Mouse (Mus musculus) spleen, adult 2 months (tissue): ENCODE measurements around the gene Myh9. TPM values are rescaled to one million over a fixed set of nuclear protein-coding genes. Genes with fewer than 3 reads are reported as not detected.

Experiments used
- DNase-seq, 2 experiments: peaks; one replicate each; pipeline versions ENCODE4 v3.0.0 to v3.0.0-alpha.2; 2012 to 2021; ENCODE audit warnings: low spot score in 2 of 2, low read depth in 1 of 2
- H3K27ac ChIP-seq: fragments of 200-500 bp; 2 replicates; pipeline ENCODE4 v1.5.1; 2012; ENCODE audit warnings: low read length, inconsistent platforms; ENCODE audit not compliant: insufficient read depth
- H3K27me3 ChIP-seq: fragments of 200-500 bp; 2 replicates; pipeline ENCODE4 v1.6.1; 2012; ENCODE audit warnings: mild to moderate bottlenecking, moderate library complexity, low read length, inconsistent platforms; ENCODE audit not compliant: control insufficient read depth, insufficient read depth
- H3K36me3 ChIP-seq: fragments of 200-500 bp; 2 replicates; pipeline ENCODE4 v1.6.1; 2012; ENCODE audit warnings: mild to moderate bottlenecking, low read length, inconsistent platforms; ENCODE audit not compliant: control insufficient read depth, insufficient read depth
- H3K4me1 ChIP-seq: fragments of 200-500 bp; 2 replicates; pipeline ENCODE4 v1.6.1; 2011; ENCODE audit warnings: inconsistent platforms; ENCODE audit not compliant: control insufficient read depth, insufficient read depth, insufficient read length
- H3K4me3 ChIP-seq: fragments of 200-500 bp; 2 replicates; pipeline ENCODE4 v1.5.1; 2011; ENCODE audit warnings: mild to moderate bottlenecking, inconsistent platforms; ENCODE audit not compliant: insufficient read depth, insufficient read length; ENCODE audit errors: extremely low read depth
- CTCF ChIP-seq: fragments of 200-500 bp; IDR thresholded peaks from 2 replicates; pipeline ENCODE4 v1.5.1; 2011; ENCODE audit warnings: mild to moderate bottlenecking, inconsistent platforms; ENCODE audit not compliant: insufficient read depth, insufficient read length, insufficient replicate concordance; ENCODE audit errors: extremely low read depth
- POLR2A ChIP-seq: fragments of 200-500 bp; IDR thresholded peaks from 2 replicates; pipeline ENCODE4 v1.6.1; 2011; ENCODE audit warnings: low read depth, low read length, inconsistent platforms
- WGBS: fragments of 180-500 bp; shearing (Covaris S2); methylation state at CpG from one replicate; pipeline ENCODE4 v1.1.7; 2018; 5-methylcytosine and 5-hydroxymethylcytosine counted together
- polyA plus RNA-seq: library from polyadenylated mRNA; depleted of rRNA; stranded (reverse); fragments of >200 nt; gene quantifications from 2 replicates; pipeline ENCODE4 v1.2.3, GENCODE M21; 2012

The Myh9 gene
- polyA plus RNA-seq, 1 experiment, result 138 TPM

DNA sequence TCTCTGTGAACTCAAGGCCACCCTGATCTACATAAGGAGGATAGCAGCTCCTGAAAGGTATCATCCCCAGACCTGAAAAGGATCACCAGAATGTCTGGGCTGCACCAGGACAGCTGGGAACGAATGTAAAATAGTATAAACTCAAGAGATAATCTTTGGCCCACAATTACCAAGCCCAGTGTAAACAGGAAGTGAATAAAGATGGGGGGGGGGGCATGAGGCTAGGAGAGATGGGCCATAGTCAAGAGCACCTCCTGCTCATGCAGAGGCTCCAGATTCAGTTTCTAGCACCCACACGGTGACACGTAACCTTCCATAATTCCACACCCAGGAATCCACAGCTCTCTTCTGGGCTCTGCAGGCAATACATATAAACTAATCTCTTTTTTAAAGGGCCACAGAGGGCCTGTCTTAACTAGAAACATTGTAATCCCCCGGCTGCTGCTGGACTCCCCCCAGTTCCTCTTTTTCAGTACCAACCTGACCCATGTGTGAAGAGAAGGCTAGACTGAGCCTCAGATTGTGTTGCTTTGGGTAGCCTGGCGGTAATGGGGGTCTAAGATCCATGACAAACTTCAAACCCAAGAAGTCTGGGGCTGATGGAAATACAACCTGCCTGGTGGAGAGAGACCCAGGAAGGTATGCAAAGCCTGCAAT lies 11.4 kb downstream of the Myh9 start:
- H3K27ac ChIP-seq, result peak overlapping the region; percentile 85
- peaks cover 9% of the 10 kb centered on the region for H3K36me3 ChIP-seq
- H3K27me3 ChIP-seq, result no peaks in the 10 kb centered on the region
- no peak for TF ChIP-seq CTCF
- no peak for TF ChIP-seq POLR2A
- 21% methylated on average over 5 of the region's 5 CpGs for WGBS
- peaks cover 61% of the 10 kb centered on the region for H3K4me1 ChIP-seq
- no peak overlapping the region for H3K4me3 ChIP-seq
- DNase-seq, result no peak

DNA sequence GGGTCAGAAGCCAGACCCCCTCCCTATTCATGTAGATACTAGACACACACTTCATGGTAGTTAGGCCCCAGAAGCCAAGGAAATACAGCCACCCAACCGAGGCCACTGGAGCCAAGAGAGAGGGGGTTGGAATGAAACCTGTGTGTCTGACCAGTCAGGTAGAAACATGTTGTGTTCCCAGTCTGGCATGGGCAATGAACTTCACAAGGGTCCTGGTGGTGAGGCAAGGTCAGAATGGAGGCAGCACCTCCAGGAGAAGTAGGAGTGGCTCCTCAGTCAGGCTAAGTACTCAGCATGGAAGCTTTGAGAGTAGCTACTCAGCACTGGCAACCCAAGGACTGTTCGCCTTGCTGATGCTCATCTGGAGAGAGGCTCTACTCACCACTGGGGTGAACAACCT lies 12.4 kb downstream of the Myh9 start:
- no peak for TF ChIP-seq POLR2A
- no peak for TF ChIP-seq CTCF
- H3K27me3 ChIP-seq, result no peaks in the 10 kb centered on the region
- H3K4me1 ChIP-seq, result peaks cover 57% of the 10 kb centered on the region
- H3K36me3 ChIP-seq, result peaks cover 11% of the 10 kb centered on the region
- H3K27ac ChIP-seq, result peak overlapping the region; percentile 10
- WGBS, result 64% methylated on average over 2 of the region's 2 CpGs
- H3K4me3 ChIP-seq, result no peak overlapping the region
- DNase-seq, result no peak

DNA sequence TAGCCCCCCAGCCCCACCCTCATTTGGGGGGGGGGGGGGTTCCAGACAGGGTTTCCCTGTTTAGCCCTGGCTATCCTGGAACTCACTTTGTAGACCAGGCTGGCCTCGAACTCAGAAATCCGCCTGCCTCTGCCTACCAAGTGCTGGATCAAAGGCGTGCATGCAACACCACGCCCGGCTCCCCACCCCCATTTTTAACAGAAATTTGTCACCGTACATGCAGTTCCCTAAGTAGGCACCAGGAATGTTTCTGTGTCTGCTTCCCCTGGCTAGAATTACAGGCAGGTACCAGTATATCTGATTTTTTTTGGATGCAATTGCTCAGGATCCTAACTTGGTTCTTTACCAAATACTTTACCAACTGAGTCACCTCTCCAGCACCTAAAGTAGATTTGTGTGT lies 13.1 kb downstream of the Myh9 start:
- Histone ChIP-seq H3K4me1 (peaks cover 54% of the 10 kb centered on the region), H3K36me3 (peaks cover 12% of the 10 kb centered on the region), H3K27me3 (no peaks in the 10 kb centered on the region), H3K4me3 (no peak overlapping the region), H3K27ac (no peak overlapping the region)
- 92% methylated on average over 6 of the region's 6 CpGs for WGBS
- DNase-seq, result no peak
- no peak for TF ChIP-seq POLR2A
- TF ChIP-seq CTCF, result no peak

DNA sequence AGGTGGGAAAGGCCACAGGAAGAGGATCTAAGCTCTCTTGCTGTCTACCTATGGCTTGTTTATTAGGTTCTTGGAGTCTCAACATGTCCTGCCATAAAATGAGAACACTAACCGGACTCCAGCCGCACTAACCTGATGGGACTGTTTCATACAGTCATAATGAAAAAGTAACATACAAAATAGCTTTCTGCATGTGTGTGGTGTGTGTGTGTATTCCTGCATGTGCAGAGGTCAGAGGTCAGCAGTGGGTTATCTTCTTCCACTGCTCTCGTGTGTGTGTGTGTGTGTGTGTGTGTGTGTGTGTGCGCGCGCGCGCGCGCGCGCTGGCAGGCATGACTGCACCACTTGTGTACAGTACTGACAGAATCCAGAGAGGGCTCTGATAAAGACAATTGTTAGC lies 13.7 kb downstream of the Myh9 start:
- WGBS, result 93% methylated on average over 12 of the region's 12 CpGs
- H3K4me3 ChIP-seq, result no peak overlapping the region

DNA sequence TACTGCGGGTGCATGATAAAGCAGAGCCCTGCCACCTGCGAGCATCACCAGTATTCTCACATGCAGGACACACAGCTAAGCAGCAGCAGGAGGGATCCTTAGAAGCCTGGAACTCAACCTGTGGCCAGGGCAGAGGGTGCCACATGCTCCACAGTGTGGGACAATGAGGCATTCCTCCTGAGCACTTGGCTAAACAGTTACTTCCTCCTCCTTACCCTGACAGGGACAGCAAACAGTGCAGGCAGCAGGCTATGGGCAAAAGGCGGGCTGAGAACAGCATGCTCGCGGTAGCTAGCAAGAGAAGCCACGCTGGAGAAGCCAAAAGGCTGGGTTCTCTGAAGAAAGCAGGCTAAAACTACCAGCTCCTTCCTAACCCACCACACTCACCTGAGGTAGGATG lies 14.2 kb downstream of the Myh9 start:
- H3K36me3 ChIP-seq, result peaks cover 15% of the 10 kb centered on the region
- WGBS, result 48% methylated on average over 6 of the region's 6 CpGs
- H3K4me3 ChIP-seq, result no peak overlapping the region
- no peak for DNase-seq
- no peaks in the 10 kb centered on the region for H3K27me3 ChIP-seq
- H3K27ac ChIP-seq, result peak overlapping the region; percentile 6; the same call in 1 of the 2 replicates
- TF ChIP-seq CTCF (no peak), POLR2A (no peak)
- H3K4me1 ChIP-seq, result peaks cover 54% of the 10 kb centered on the region

More for the DNA sequence above, 13.7 kb downstream of the Myh9 start:
- Histone ChIP-seq H3K36me3 (peaks cover 15% of the 10 kb centered on the region), H3K27ac (peak overlapping the region; percentile 6; the same call in 1 of the 2 replicates), H3K27me3 (no peaks in the 10 kb centered on the region), H3K4me1 (peaks cover 54% of the 10 kb centered on the region)
- no peak for DNase-seq
- no peak for TF ChIP-seq POLR2A
- TF ChIP-seq CTCF, result no peak

DNA sequence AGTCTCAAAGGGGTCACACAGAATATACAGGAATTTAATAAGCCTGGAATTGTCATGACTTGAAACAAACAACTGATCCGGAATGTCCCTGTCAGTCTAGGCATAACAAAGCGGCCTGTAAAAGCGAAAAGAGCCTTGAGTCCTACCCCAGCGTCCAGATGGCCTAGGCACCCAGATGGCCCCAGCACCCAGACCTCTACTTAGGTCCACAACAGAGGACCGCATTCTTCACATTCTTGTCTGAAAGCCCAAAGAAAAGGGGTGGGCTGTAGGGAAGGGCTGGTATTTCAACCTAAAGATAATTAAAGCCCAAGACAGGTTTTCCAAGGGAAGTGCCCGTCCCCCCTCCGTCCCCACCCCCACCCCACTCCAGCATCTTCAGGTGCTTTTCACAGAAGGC lies 14.6 kb downstream of the Myh9 start:
- peaks cover 53% of the 10 kb centered on the region for H3K4me1 ChIP-seq

DNA sequence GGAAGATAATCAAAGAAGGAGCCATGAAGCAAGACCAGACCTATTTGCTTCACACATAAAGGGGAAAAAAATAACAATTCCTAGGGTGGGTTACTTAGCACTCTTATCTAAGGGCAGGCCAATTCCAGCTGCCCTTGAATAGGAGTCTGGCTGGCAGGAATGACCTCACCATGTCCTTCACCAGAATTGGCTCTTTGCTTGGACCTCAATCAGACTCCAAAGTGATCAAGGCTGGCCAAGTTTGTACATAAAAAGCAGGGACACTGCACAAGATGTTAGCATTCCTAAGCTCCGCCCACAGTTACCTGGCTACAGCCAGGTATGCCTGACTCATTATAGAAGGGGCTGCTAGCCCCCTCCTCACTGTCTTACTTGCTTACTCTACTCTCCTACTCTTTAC lies 16.6 kb downstream of the Myh9 start:
- 91% methylated on average over 1 of the region's 1 CpGs for WGBS
- no peak for DNase-seq
- no peaks in the 10 kb centered on the region for H3K27me3 ChIP-seq
- peaks cover 51% of the 10 kb centered on the region for H3K4me1 ChIP-seq
- peaks cover 12% of the 10 kb centered on the region for H3K36me3 ChIP-seq
- TF ChIP-seq POLR2A, result no peak
- no peak for TF ChIP-seq CTCF
- H3K27ac ChIP-seq, result no peak overlapping the region
- no peak overlapping the region for H3K4me3 ChIP-seq

More for the DNA sequence above, 14.6 kb downstream of the Myh9 start:
- H3K4me3 ChIP-seq, result no peak overlapping the region
- no peaks in the 10 kb centered on the region for H3K27me3 ChIP-seq
- 83% methylated on average over 7 of the region's 7 CpGs for WGBS
- DNase-seq, result no peak
- TF ChIP-seq CTCF (no peak), POLR2A (no peak)
- no peak overlapping the region for H3K27ac ChIP-seq
- peaks cover 15% of the 10 kb centered on the region for H3K36me3 ChIP-seq
